Mouse (Mus musculus) testis, adult 2 months (tissue): ENCODE results near the gene Cbx7.

Source experiments
- CTCF ChIP-seq: fragments of 200-500 bp; IDR thresholded peaks from 2 replicates; pipeline ENCODE4 v1.5.1; 2012; ENCODE audit warnings: low read depth, mild to moderate bottlenecking, inconsistent platforms, low read length, moderate library complexity; ENCODE audit not compliant: control insufficient read depth, insufficient read depth, insufficient replicate concordance
- POLR2A ChIP-seq: fragments of 200-500 bp; IDR thresholded peaks from 2 replicates; pipeline ENCODE4 v1.6.1; 2012; ENCODE audit warnings: low read depth, mild to moderate bottlenecking, inconsistent platforms, low read length, moderate library complexity; ENCODE audit not compliant: control insufficient read depth

GRCm38 (mm10) chr15:79962661-79963060 lies 8.3 kb downstream of the Cbx7 start:
- TF ChIP-seq CTCF (no peak), POLR2A (no peak)
